Mouse (Mus musculus) MN1 (cell line): ENCODE measurements at regions not wholly inside any gene's neighbourhood (a gene's known extent, or its start where the extent isn't known, plus 50 kb on each side); places are given as distances from the start of the nearest gene placed in this dataset.
A peak's percentile ranks its signal among the peaks of the same experiment; 100 is the strongest.

Experiments used
- DNase-seq: peaks from one replicate; pipeline ENCODE4 v3.0.0-alpha.2; 2016; ENCODE audit warnings: low spot score

GRCm38 (mm10) chr10:96955776-96956448, 339.1 kb downstream of the Btg1 start:
- DNase-seq = peak; percentile 6

GRCm38 (mm10) chr10:96956449-96956834, 339.6 kb downstream of the Btg1 start:
- DNase-seq = no peak

DNA sequence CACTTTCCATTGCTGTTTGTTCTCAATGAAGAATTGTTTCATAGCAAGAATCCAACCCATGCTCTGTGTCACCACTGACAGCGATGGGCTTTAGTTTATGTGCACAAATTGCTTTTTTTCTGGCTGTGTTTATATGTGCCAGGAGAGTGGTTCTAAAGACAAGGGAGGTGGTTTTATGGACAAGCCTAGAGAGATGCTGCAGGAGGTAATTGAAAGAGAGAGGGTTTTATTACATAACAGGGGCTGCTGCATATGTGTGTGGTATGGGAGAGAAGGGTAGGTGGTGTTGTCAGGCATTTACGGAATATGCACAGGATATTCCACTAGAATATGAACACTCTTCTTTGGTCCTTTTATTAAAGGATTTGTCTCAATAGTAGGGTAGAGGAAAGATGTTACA, 340.2 kb downstream of the Btg1 start:
- no peak for DNase-seq

- DNase-seq = no peak
These were observed 353.0 kb downstream of the Btg1 start for GRCm38 (mm10) chr10:96969825-96970224.

- no peak for DNase-seq
These were observed 353.9 kb downstream of the Btg1 start for GRCm38 (mm10) chr10:96970737-96971136.

GRCm38 (mm10) chr10:96971810-96972209, 355.0 kb downstream of the Btg1 start:
- no peak for DNase-seq

GRCm38 (mm10) chr10:96974326-96974977, 357.6 kb downstream of the Btg1 start:
- no peak for DNase-seq

- DNase-seq = no peak
These were observed 359.9 kb downstream of the Btg1 start for GRCm38 (mm10) chr10:96976691-96977090.

DNA sequence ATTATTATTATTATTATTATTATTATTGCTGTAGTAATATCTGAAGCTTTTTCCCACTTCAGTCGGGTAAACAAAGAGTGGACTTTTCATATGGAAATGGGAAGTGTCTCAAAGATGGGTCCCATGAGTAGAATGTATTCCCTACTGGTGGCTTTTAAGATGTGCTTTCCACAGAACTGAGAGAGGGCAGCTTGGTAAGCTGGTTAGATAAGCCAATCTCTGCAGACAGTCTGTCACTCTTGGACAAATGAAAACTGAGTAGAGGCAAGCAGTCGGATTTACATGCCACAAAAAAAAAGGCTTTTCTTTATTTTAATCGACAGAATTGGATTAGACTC, 363.7 kb downstream of the Btg1 start:
- peak; percentile 63 for DNase-seq

DNA sequence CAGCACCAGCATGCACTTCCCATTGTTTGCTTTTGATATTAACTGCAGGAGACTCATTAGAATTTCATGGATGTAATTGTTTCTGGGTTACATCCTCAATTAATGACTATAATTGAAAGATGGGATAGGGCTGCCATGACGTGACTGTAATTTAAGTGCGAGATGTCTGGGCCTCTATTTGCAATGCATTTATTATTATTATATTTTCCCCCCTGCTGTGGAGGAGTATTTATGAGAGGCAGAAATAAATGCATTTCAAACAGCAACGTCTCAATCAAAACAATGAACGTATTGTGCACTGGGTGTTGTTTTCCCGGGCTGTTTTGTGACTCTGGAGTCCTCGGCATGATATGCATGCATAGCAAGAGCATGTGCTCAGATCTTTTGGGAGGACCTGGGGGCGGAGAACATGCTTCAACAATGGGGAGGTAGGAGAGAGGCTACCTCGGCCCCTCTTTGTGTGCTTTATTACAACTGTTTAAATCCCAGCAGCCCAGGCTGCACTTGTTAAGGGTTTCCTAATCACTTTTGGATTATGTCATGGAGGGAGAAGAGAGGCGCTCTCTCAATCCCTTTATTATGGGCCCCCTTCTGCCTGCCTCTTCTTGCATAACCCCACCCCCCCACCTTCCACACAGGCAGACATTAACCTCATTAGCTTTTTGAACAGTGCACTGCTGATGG, 364.2 kb downstream of the Btg1 start:
- DNase-seq = peak; percentile 66

DNA sequence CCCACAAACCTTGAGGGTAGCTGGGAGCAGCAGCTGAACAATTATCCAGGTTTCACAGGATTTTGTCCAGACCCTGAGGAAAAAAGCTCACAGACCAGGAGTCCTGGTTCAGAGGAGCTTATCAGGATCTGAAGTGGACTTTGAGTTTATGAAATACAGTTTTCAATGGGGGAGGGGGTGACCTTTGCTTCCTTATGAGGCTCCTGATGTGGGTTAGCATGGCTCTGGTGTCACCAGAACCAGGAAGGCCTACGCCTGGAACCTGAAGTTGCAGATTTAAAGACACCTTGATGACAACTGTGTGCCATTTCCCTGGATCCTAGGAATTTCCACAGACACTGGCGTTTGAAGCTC, 364.7 kb downstream of the Btg1 start:
- no peak for DNase-seq

DNA sequence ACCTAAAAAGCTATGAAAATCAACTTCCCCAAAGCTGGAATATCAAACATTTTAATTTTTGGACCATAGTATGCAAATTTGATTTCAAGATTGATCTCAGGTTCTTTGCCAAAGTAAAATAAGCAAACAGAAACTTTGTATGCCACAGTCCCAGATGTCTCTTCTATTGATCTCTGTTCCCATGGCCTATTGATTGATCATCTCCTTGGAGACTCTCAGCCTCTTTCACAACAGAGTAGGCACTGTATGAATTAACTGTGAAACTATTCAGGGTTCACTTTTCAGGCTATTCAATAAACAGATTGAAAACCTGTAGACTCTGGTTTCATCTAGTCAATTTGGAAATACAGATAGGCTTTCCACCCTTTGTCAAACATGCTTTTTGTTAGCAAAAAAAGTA, 384.1 kb downstream of the Btg1 start:
- DNase-seq = no peak

DNA sequence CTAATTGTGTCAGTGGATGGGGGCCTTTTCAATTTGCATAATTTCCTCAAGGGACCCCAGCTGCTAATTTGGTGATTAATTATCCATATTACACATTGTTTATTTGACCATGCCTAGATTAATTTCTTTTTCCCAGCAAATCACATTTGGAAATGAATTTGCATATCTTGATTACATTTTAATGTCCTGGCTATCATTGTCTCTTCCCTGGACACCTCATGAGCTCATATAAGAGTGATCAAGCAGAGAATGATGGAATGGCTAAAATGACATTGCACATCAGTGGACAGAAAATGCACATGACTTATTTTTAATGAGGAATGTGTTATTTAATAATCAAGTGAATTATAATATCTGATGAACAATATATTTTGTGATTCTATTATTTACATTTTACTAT, 392.1 kb downstream of the Btg1 start:
- DNase-seq = no peak

GRCm38 (mm10) chr10:97009859-97010258, 393.1 kb downstream of the Btg1 start:
- no peak for DNase-seq

- DNase-seq = no peak
These were observed 401.8 kb downstream of the Btg1 start for GRCm38 (mm10) chr10:97018641-97019040.

DNA sequence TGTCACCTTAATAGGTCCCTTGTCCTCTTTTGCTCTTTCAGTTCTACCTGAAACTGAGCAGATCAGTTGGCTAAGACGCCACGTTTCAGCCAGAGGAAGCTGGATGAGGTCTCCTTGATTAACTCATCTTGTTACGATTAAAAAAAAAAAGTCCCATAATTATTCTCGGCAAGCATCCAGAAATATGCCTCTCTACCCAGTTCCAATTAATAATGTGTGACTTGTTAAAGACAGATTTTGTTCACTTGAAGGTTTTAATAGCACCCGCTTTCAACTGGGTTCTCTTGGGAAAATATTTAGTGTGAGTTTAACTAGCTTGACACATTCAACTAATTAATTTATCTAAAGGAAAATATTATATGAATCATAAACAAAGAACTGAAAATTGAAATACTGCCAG, 412.0 kb downstream of the Btg1 start:
- DNase-seq = no peak

DNA sequence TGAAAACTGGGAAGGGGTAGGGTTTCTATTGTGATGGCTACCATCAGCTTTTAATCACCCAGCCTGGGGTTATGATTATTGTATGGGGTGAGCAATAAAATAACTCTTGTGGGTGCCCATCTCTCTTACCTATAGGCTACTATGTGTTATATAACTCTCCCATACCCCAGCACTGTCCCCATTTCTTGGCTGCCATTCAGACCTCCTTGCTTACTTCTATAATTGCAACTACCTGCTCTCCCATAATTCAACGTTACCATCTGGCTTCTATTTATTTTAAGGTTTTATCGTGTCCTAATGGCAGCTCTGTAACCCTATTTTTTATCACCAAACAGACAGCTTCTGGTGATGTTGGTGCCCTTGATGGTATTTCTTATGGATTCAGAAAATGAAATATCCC, 414.2 kb downstream of the Btg1 start:
- DNase-seq = no peak

GRCm38 (mm10) chr10:97035371-97035786, 418.6 kb downstream of the Btg1 start:
- no peak for DNase-seq

- DNase-seq = no peak
These were observed 421.2 kb downstream of the Btg1 start for GRCm38 (mm10) chr10:97038025-97038424.

- no peak for DNase-seq
These were observed 430.8 kb downstream of the Btg1 start for GRCm38 (mm10) chr10:97047566-97047965.

DNA sequence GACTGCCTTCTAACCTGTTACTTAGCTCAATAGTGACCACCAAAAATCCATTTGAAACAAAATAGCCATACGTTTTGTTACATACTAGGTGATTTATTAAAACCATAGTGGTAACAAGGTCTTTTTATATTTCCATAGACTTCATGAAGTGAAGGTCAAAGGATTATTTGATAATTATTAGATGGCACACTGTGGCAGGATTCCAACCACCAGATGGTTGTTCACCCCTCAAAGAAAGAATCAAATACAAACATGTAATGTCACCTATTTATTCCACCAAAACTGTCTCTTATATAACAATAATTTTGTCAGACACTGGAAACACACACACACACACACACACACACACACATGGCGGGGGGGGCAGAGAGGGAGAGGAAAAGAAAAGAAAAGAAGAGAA, 431.2 kb downstream of the Btg1 start:
- no peak for DNase-seq

DNA sequence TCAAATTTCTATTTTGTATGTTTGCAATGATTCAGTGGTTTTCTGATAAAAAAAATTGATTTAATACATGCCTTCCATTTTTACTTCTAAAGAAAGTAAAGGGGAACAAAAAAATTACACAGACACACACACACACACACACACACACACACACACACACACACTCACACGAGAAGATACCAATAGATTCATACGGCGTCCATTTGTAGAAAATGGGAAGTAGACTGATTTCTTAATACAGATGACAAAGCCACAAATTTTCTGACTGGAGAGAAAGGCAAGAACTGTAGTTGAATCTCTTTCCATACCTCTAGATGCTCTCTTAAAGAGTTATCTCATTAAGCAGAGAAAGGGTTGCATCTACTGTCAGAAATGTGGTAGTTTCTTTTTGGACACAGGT, 424.9 kb upstream of the Dcn start:
- no peak for DNase-seq

DNA sequence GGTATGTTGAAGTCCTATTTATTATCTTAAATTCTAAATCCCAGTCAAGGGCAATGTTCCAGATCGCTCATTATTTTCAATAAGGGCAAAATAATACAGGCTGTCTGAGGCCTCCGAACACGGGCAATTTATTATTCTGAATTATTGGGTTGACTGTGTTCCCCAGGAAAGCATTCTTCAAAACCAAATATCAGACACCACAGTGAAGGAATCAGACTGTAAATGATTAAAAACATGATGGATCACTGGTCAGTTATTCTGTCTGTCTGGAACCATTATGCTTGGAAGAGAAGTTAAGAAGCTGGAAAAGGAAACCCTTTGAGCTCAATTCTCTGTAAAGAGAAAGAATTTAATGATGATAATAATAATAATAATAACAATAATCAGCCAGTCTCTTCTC, 417.4 kb upstream of the Dcn start:
- no peak for DNase-seq

DNA sequence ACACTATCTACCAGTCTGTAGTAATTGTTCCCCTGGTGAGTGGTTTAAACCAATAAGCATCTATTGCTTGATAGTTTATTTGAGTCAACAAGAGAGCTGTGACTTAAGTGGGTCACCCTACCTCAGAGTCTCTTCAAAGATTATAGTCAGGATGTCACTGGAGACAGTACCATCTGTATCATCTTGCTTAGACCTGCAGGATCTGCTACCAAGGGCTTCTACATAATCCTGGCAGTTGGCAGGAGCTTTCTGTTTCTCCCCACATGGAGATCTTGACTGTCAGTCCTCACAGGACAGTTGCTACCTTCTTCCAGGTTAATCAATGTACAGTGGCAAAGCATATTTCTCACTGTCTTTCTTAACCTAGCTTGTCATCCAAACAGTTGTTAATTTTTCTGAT, 414.9 kb upstream of the Dcn start:
- DNase-seq = no peak
